Mouse (Mus musculus): ENCODE results near the gene App. TPM values are rescaled to one million over a fixed set of nuclear protein-coding genes. Genes with fewer than 3 reads are reported as not detected.

App gene
- polyA plus RNA-seq, 1 experiment from 2014 or later: 146 TPM

DNA sequence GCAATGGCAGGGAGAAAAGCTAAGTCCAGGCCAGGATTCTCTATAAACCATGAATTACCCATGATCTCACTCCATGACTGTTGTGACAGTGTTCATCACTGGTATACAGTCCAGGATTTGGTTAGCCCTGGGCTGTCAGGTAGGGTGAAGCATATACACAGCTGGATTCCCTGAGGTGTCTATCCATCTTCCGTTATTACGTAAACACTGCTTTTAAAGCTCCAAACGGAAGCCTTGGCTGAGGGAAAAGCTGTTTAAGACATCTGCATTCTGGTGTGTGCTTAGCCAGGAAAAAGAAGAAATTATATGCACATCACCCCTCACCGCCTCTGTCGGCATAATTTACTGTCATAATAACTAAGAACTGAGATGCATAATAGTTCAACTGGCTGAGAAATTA, 115.4 kb downstream of the App start:
- Histone ChIP-seq H3K36me3 (replicated peaks; ENCODE audit: control insufficient read depth, insufficient read depth, low read depth, low read length) (peaks cover 3% of the 10 kb centered on the region; the same call in 1 of the 2 replicates), H3K4me2 (ENCODE audit: low read depth, low read length) (no peak overlapping the region), H3K4me1 (ENCODE audit: control insufficient read depth, insufficient read depth, low read length) (no peaks in the 10 kb centered on the region), H3K4me3 (ENCODE audit: low read depth, low read length) (no peak overlapping the region), H3K27ac (replicated peaks; ENCODE audit: low read depth, low read length) (no peak overlapping the region), H3K9ac (replicated peaks; ENCODE audit: low read length) (no peak overlapping the region), H3K9me3 (replicated peaks; ENCODE audit: control insufficient read depth, low read length) (no peaks in the 10 kb centered on the region; the same call in 1 of the 2 replicates), H3K27me3 (ENCODE audit: control insufficient read depth, insufficient read depth, low read length) (no peaks in the 10 kb centered on the region)
- 81% methylated on average over 5 of the region's 5 CpGs for WGBS
- ATAC-seq (replicated peaks; ENCODE audit: insufficient number of reproducible peaks, low FRiP score, low TSS enrichment, low read depth) (no peak), DNase-seq (ENCODE audit: low spot score) (no peak)

DNA sequence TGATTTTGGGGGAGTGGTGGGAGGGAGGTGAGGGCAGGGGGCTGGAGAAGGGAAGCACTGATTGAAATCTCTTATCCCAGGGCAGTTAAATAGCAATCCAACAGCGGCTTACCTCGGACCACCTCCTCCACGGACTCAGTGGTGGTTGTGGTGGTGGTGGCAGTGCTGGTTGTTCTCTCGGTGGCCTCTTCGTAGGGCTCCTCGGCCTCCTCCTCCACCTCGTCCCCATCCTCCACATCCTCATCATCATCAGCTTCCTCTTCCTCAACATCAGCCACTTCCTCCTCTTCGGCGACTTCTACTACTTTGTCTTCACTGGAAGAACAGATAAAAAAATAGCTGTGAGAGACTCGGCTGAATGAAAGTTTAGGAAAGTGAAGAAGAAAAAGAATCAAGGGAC, 117.4 kb downstream of the App start:
- no peaks in the 10 kb centered on the region for H3K27me3 ChIP-seq (ENCODE audit: control insufficient read depth, insufficient read depth, low read length)
- no peaks in the 10 kb centered on the region for H3K4me1 ChIP-seq (ENCODE audit: control insufficient read depth, insufficient read depth, low read length)
- no peak overlapping the region for H3K4me3 ChIP-seq (ENCODE audit: low read depth, low read length)
- no peak overlapping the region for H3K9ac ChIP-seq (replicated peaks; ENCODE audit: low read length)
- H3K9me3 ChIP-seq (replicated peaks; ENCODE audit: control insufficient read depth, low read length): no peaks in the 10 kb centered on the region
- H3K27ac ChIP-seq (replicated peaks; ENCODE audit: low read depth, low read length): no peak overlapping the region
- peaks cover 3% of the 10 kb centered on the region; the same call in 1 of the 2 replicates for H3K36me3 ChIP-seq (replicated peaks; ENCODE audit: control insufficient read depth, insufficient read depth, low read depth, low read length)
- no peak for ATAC-seq (replicated peaks; ENCODE audit: insufficient number of reproducible peaks, low FRiP score, low TSS enrichment, low read depth)
- DNase-seq (ENCODE audit: low spot score): no peak
- no peak overlapping the region for H3K4me2 ChIP-seq (ENCODE audit: low read depth, low read length)
- WGBS: 94% methylated on average over 10 of the region's 10 CpGs

DNA sequence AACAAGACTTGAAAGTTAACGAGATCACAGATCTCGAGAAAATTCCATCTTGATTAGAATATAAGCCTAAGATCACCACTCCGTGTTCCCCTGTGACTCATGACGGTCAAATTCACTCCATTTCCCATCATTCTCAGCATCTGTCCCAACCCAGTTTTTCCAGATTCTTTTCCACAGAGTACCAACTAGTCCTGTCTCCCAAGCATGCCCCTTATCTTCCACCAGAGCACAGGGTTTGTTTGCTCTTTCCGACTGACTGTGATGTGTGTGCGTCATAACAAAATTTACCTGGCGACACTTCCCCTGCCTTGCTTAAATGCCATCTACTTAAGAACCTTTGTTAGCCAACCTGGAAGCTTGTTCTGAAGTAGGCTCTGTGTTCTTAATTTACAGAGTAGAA, 119.6 kb downstream of the App start:
- Histone ChIP-seq H3K4me3 (ENCODE audit: low read depth, low read length) (no peak overlapping the region), H3K36me3 (replicated peaks; ENCODE audit: control insufficient read depth, insufficient read depth, low read depth, low read length) (peaks cover 3% of the 10 kb centered on the region; the same call in 1 of the 2 replicates), H3K9me3 (replicated peaks; ENCODE audit: control insufficient read depth, low read length) (no peaks in the 10 kb centered on the region), H3K4me2 (ENCODE audit: low read depth, low read length) (no peak overlapping the region), H3K27me3 (ENCODE audit: control insufficient read depth, insufficient read depth, low read length) (no peaks in the 10 kb centered on the region), H3K9ac (replicated peaks; ENCODE audit: low read length) (no peak overlapping the region), H3K4me1 (ENCODE audit: control insufficient read depth, insufficient read depth, low read length) (no peaks in the 10 kb centered on the region), H3K27ac (replicated peaks; ENCODE audit: low read depth, low read length) (no peak overlapping the region)
- no peak for ATAC-seq (replicated peaks; ENCODE audit: insufficient number of reproducible peaks, low FRiP score, low TSS enrichment, low read depth)
- 88% methylated on average over 7 of the region's 7 CpGs for WGBS
- no peak for DNase-seq (ENCODE audit: low spot score)

DNA sequence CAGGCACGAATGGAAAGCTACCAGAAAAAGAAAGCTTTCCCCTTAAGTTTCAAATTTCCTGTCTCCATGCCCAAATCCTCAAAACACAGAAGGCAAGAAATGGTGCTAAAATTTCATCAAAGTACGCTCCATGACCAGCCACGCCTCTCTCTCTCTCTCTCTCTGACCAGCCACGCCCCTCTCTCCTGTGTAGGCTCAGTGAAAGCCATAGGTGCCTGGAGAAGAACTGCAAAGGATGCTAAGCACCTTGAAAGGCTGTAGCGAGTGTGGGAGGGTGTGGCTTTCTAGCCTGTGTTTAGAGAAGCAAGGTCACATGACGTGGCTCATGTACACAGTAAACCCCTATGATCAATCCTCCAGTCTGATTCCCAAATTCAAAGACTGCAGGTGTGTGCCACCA, 126.3 kb downstream of the App start:
- Histone ChIP-seq H3K9me3 (replicated peaks; ENCODE audit: control insufficient read depth, low read length) (no peaks in the 10 kb centered on the region), H3K36me3 (replicated peaks; ENCODE audit: control insufficient read depth, insufficient read depth, low read depth, low read length) (no peaks in the 10 kb centered on the region), H3K4me3 (ENCODE audit: low read depth, low read length) (no peak overlapping the region), H3K27me3 (ENCODE audit: control insufficient read depth, insufficient read depth, low read length) (no peaks in the 10 kb centered on the region), H3K4me2 (ENCODE audit: low read depth, low read length) (no peak overlapping the region), H3K9ac (replicated peaks; ENCODE audit: low read length) (no peak overlapping the region), H3K4me1 (ENCODE audit: control insufficient read depth, insufficient read depth, low read length) (no peaks in the 10 kb centered on the region), H3K27ac (replicated peaks; ENCODE audit: low read depth, low read length) (no peak overlapping the region)
- no peak for DNase-seq (ENCODE audit: low spot score)
- no peak for ATAC-seq (replicated peaks; ENCODE audit: insufficient number of reproducible peaks, low FRiP score, low TSS enrichment, low read depth)
- 66% methylated on average over 6 of the region's 6 CpGs for WGBS

DNA sequence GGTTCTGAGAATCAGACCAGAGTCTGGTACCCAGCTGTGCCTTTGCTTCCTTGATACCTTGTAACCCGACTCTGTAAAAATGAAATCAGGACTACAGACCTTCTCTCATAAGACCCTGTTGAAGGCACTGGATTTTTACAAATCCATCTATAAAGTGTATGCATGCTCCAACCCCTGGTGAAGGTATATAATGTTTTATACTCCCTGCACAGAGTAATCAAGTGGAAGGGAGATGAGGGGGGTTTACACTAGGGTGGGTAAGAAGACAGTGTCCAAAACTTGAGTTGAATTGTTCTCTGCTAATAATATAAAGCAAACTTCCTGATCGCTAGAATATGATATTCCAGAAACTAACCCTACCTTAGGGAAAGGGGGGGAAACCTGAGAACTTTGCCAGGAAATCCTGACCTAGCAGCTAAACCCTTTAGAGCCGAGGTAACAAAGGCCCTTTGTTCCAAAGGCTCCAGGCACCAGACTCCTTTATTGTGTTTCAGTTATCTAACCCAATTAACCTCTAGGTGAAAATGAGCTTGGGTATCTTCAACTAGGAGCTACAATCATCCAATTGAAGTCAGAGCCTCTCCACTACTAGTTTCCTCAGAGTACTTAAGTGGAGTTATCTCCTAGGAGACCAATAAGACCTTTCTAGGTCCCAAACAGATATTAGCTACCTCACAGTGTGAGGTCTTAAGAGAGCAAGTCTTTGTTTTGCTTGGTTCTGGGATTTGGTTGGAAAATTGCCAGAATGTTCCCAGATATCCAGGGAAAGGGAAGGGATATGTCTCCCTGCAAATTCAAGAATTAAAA, 132.2 kb downstream of the App start:
- ATAC-seq (replicated peaks; ENCODE audit: insufficient number of reproducible peaks, low FRiP score, low TSS enrichment, low read depth): 0 out of 2 replicates have a peak, but pooled peaks have one; percentile 4
- 27% methylated on average over 3 of the region's 3 CpGs for WGBS

DNA sequence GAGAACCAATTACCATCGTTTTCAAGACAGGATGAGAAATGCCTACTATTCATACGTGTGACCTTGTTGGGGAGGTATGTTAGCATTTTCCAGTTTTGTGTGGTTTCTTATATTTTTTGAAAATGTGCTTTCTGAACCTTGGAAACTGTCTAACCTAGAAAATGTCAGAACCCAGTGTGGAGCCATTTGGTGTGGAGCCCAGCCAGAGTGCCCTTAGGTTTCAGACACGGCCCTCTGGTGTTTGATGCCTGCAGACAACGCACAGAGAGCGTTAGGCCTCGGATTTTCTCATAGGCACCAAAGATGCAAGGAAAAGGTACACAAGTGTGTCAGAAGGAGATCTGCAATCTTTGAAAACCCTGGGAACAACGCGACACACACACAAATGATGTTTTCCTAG, 134.8 kb downstream of the App start:
- H3K9me3 ChIP-seq (replicated peaks; ENCODE audit: control insufficient read depth, low read length): no peaks in the 10 kb centered on the region
- DNase-seq (ENCODE audit: low spot score) (no peak), ATAC-seq (replicated peaks; ENCODE audit: insufficient number of reproducible peaks, low FRiP score, low TSS enrichment, low read depth) (no peak)
- H3K27ac ChIP-seq (replicated peaks; ENCODE audit: low read depth, low read length): no peak overlapping the region
- no peaks in the 10 kb centered on the region for H3K4me1 ChIP-seq (ENCODE audit: control insufficient read depth, insufficient read depth, low read length)
- no peaks in the 10 kb centered on the region for H3K36me3 ChIP-seq (replicated peaks; ENCODE audit: control insufficient read depth, insufficient read depth, low read depth, low read length)
- no peak overlapping the region for H3K9ac ChIP-seq (replicated peaks; ENCODE audit: low read length)
- H3K27me3 ChIP-seq (ENCODE audit: control insufficient read depth, insufficient read depth, low read length): no peaks in the 10 kb centered on the region
- 92% methylated on average over 8 of the region's 8 CpGs for WGBS
- H3K4me2 ChIP-seq (ENCODE audit: low read depth, low read length): no peak overlapping the region
- H3K4me3 ChIP-seq (ENCODE audit: low read depth, low read length): no peak overlapping the region

More for the DNA sequence above, 132.2 kb downstream of the App start:
- H3K36me3 ChIP-seq (replicated peaks; ENCODE audit: control insufficient read depth, insufficient read depth, low read depth, low read length): no peaks in the 10 kb centered on the region
- H3K9ac ChIP-seq (replicated peaks; ENCODE audit: low read length): no peak overlapping the region
- no peak overlapping the region for H3K4me3 ChIP-seq (ENCODE audit: low read depth, low read length)
- peak; percentile 66 for DNase-seq (ENCODE audit: low spot score)
- no peaks in the 10 kb centered on the region for H3K9me3 ChIP-seq (replicated peaks; ENCODE audit: control insufficient read depth, low read length)
- H3K4me1 ChIP-seq (ENCODE audit: control insufficient read depth, insufficient read depth, low read length): no peaks in the 10 kb centered on the region
- H3K27ac ChIP-seq (replicated peaks; ENCODE audit: low read depth, low read length): no peak overlapping the region
- no peaks in the 10 kb centered on the region for H3K27me3 ChIP-seq (ENCODE audit: control insufficient read depth, insufficient read depth, low read length)
- no peak overlapping the region for H3K4me2 ChIP-seq (ENCODE audit: low read depth, low read length)

DNA sequence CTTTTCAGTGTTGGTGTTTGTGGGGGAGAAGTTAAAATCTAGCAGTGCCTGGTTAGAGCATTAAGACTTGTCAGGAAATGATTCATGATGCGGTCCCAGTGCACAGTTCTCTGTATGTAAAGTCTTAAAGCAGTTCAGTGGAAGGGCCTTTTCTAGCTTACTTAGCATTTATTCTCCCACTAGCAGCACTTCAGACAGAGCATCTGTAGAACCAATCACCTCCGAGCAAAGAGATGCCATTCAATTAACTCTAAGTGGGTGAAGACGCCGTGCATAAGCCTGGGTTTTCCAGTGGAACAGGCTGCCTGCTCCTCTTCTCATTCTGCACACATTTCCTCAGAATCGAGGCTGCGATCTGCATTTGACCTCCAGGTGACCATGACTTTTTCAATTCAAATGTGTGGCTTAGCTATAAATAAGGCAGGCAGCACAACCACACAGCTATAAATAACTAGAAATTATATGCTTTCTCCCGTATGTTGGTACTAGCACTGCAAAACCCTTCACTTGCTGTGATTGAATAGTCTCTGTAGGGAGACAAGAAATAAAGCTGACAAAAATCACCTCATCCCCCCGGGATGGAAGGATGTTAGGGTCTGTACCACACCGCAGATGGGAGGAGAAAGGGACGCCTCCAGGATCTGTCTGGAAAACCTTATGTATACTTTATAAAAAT, 135.5 kb downstream of the App start:
- no peak for ATAC-seq (replicated peaks; ENCODE audit: insufficient number of reproducible peaks, low FRiP score, low TSS enrichment, low read depth)
- Histone ChIP-seq H3K27ac (replicated peaks; ENCODE audit: low read depth, low read length) (no peak overlapping the region), H3K36me3 (replicated peaks; ENCODE audit: control insufficient read depth, insufficient read depth, low read depth, low read length) (no peaks in the 10 kb centered on the region), H3K9me3 (replicated peaks; ENCODE audit: control insufficient read depth, low read length) (no peaks in the 10 kb centered on the region), H3K4me1 (ENCODE audit: control insufficient read depth, insufficient read depth, low read length) (no peaks in the 10 kb centered on the region), H3K4me3 (ENCODE audit: low read depth, low read length) (no peak overlapping the region), H3K9ac (replicated peaks; ENCODE audit: low read length) (no peak overlapping the region), H3K27me3 (ENCODE audit: control insufficient read depth, insufficient read depth, low read length) (no peaks in the 10 kb centered on the region), H3K4me2 (ENCODE audit: low read depth, low read length) (no peak overlapping the region)
- 79% methylated on average over 10 of the region's 10 CpGs for WGBS
- no peak for DNase-seq (ENCODE audit: low spot score)

DNA sequence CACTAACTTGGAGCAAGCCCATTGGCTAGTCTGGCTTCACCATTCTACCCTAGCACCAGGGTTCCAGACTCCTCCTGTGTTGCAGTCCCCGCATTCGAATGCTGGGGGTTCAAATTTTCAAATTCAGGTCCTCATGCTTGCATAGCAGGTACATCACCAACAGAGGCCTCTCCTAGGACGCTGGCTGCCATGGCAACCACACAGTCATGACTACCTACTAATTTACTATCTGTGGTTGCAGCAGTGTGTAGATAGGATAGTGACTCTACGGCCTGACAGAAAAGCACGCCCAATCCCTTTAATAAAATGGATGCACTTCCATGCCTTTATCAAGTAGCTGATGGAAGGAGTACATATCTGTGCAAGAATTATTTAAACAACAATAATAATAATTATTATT, 137.8 kb downstream of the App start:
- Histone ChIP-seq H3K4me2 (ENCODE audit: low read depth, low read length) (no peak overlapping the region), H3K27me3 (ENCODE audit: control insufficient read depth, insufficient read depth, low read length) (no peaks in the 10 kb centered on the region), H3K9ac (replicated peaks; ENCODE audit: low read length) (no peak overlapping the region), H3K4me3 (ENCODE audit: low read depth, low read length) (no peak overlapping the region), H3K4me1 (ENCODE audit: control insufficient read depth, insufficient read depth, low read length) (no peaks in the 10 kb centered on the region), H3K9me3 (replicated peaks; ENCODE audit: control insufficient read depth, low read length) (no peaks in the 10 kb centered on the region), H3K27ac (replicated peaks; ENCODE audit: low read depth, low read length) (no peak overlapping the region), H3K36me3 (replicated peaks; ENCODE audit: control insufficient read depth, insufficient read depth, low read depth, low read length) (no peaks in the 10 kb centered on the region)
- DNase-seq (ENCODE audit: low spot score): no peak
- no peak for ATAC-seq (replicated peaks; ENCODE audit: insufficient number of reproducible peaks, low FRiP score, low TSS enrichment, low read depth)
- WGBS: 85% methylated on average over 5 of the region's 5 CpGs

All from embryonic facial prominence, embryonic 11.5 days (tissue).